Mouse (Mus musculus) large intestine, adult 2 months (tissue): ENCODE measurements around the gene Dis3. TPM values are rescaled to one million over a fixed set of nuclear protein-coding genes. Genes with fewer than 3 reads are reported as not detected.

ENCODE experiments used
- polyA plus RNA-seq: library from polyadenylated mRNA; depleted of rRNA; stranded (reverse); fragments of >200 nt; gene quantifications from 2 replicates; pipeline ENCODE4 v1.2.3, GENCODE M21; 2012; rRNA removed

The Dis3 gene
- polyA plus RNA-seq, 1 experiment: 2.7 TPM

Other genes with a start within 250 kb of the Dis3 start
- 0.30 TPM in 1 of 2 replicates, not detected in the other for gene Rpl36a-ps1, start 105.5 kb downstream of the Dis3 start, polyA plus RNA-seq
- 7.0 and 9.5 TPM in 2 replicates for gene Mzt1, start 53.6 kb downstream of the Dis3 start, polyA plus RNA-seq
- gene Bora, start 53.5 kb downstream of the Dis3 start, polyA plus RNA-seq: 6.0 and 9.4 TPM in 2 replicates
- gene Pibf1, start 346 bp downstream of the Dis3 start, polyA plus RNA-seq: 0.73 and 1.4 TPM in 2 replicates
- gene Klf5, start 198.9 kb upstream of the Dis3 start, polyA plus RNA-seq: 145 and 200 TPM in 2 replicates